Mouse (Mus musculus) T-helper 17 cell (primary cell): ENCODE results near the gene Tbx3.

Source experiments
- in situ Hi-C, 2 experiments: fragments of 300-600 bp; cut with MboI, MseI; formaldehyde crosslinking; loops; 1 replicate in 1 of 2; 2 replicates in 1 of 2; pipeline ENCODE4 v1.15.1; 2025; ENCODE audit warnings: high pct_unique_total_duplicates in 2 of 2

The Tbx3 gene

GRCm38 (mm10) chr5:119703031-119703430, 32.6 kb downstream of the Tbx3 start:
- in situ Hi-C loops = loop anchor here in 1 of 2 experiments (25.0 kb wide), 1 partner anchor 1416 kb away; no protein-coding TSS in a partner anchor

- in situ Hi-C loops = loop anchor here in 1 of 2 experiments (25.0 kb wide), 1 partner anchor 1418 kb away; no protein-coding TSS in a partner anchor
Observed at GRCm38 (mm10) chr5:119704900-119705299, 34.4 kb downstream of the Tbx3 start.

- in situ Hi-C loops = loop anchor here in 1 of 2 experiments (25.0 kb wide), 1 partner anchor 1419 kb away; no protein-coding TSS in a partner anchor
Observed at GRCm38 (mm10) chr5:119706467-119706866, 36.0 kb downstream of the Tbx3 start.

- in situ Hi-C loops = loop anchor here in 1 of 2 experiments (25.0 kb wide), 1 partner anchor 1422 kb away; no protein-coding TSS in a partner anchor
Observed at GRCm38 (mm10) chr5:119708850-119709585, 38.5 kb downstream of the Tbx3 start.

- in situ Hi-C loops = loop anchor here in 1 of 2 experiments (25.0 kb wide), 1 partner anchor 1423 kb away; no protein-coding TSS in a partner anchor
Observed at GRCm38 (mm10) chr5:119709826-119710559, 39.5 kb downstream of the Tbx3 start.

- in situ Hi-C loops = loop anchor here in 1 of 2 experiments (25.0 kb wide), 1 partner anchor 1423 kb away; no protein-coding TSS in a partner anchor
Observed at GRCm38 (mm10) chr5:119710756-119711155, 40.3 kb downstream of the Tbx3 start.

GRCm38 (mm10) chr5:119711626-119712025, 41.2 kb downstream of the Tbx3 start:
- in situ Hi-C loops = loop anchor here in 1 of 2 experiments (25.0 kb wide), 1 partner anchor 1424 kb away; no protein-coding TSS in a partner anchor

- in situ Hi-C loops = loop anchor here in 1 of 2 experiments (25.0 kb wide), 1 partner anchor 1425 kb away; no protein-coding TSS in a partner anchor
Observed at GRCm38 (mm10) chr5:119712679-119713246, 42.3 kb downstream of the Tbx3 start.

- in situ Hi-C loops = loop anchor here in 1 of 2 experiments (25.0 kb wide), 1 partner anchor 1433 kb away; no protein-coding TSS in a partner anchor
Observed at GRCm38 (mm10) chr5:119720471-119721265, 50.2 kb downstream of the Tbx3 start.

- in situ Hi-C loops = no loop called here
Observed at GRCm38 (mm10) chr5:119732978-119733377, 62.5 kb downstream of the Tbx3 start.
